Mouse (Mus musculus) forebrain, postnatal 0 days (tissue): Measurements from ENCODE around the gene Fhad1. TPM values are rescaled to one million over a fixed set of nuclear protein-coding genes. Genes with fewer than 3 reads are reported as not detected.

Experiments used
- ATAC-seq: fragments of 200-750 bp; cut with Nextera tagmentation; 2 replicates; pipeline ENCODE4 v1.8.0; 2017; ENCODE audit warnings: mild to moderate bottlenecking, moderate library complexity
- DNase-seq: peaks from one replicate; pipeline ENCODE4 v3.0.0-alpha.2; 2015
- H3K27ac ChIP-seq: fragments of 300-500 bp; sonication (generic); 2 replicates; pipeline ENCODE4 v1.5.1; 2014; ENCODE audit warnings: low read depth, mild to moderate bottlenecking, antibody characterized with exemption, low read length, moderate library complexity, mixed read lengths
- H3K27me3 ChIP-seq: fragments of 300-500 bp; sonication (generic); 2 replicates; pipeline ENCODE4 v1.6.1; 2014; ENCODE audit warnings: mild to moderate bottlenecking, low read length, mixed read lengths; ENCODE audit not compliant: insufficient read depth
- H3K36me3 ChIP-seq: fragments of 300-500 bp; sonication (generic); 2 replicates; pipeline ENCODE4 v1.6.1; 2014; ENCODE audit warnings: mild to moderate bottlenecking, moderate library complexity; ENCODE audit not compliant: insufficient read depth
- H3K4me1 ChIP-seq: fragments of 300-500 bp; sonication (generic); 2 replicates; pipeline ENCODE4 v1.6.1; 2014; ENCODE audit warnings: antibody characterized with exemption; ENCODE audit not compliant: insufficient read depth
- H3K4me2 ChIP-seq: fragments of 300-500 bp; sonication (generic); 2 replicates; pipeline ENCODE4 v1.6.1; 2014; ENCODE audit warnings: low read depth, mild to moderate bottlenecking, moderate library complexity
- H3K4me3 ChIP-seq: fragments of 300-500 bp; sonication (generic); 2 replicates; pipeline ENCODE4 v1.5.1; 2014; ENCODE audit warnings: low read depth, low read length, mixed read lengths
- H3K9ac ChIP-seq: fragments of 300-500 bp; sonication (generic); 2 replicates; pipeline ENCODE4 v1.6.1; 2014; ENCODE audit warnings: mild to moderate bottlenecking
- H3K9me3 ChIP-seq: fragments of 300-500 bp; sonication (generic); 2 replicates; pipeline ENCODE4 v1.6.1; 2016; ENCODE audit warnings: low read length
- CTCF ChIP-seq: sonication (generic); IDR thresholded peaks from 2 replicates; pipeline ENCODE4 v1.5.1; 2016; ENCODE audit warnings: antibody characterized with exemption, control low read depth, low read depth
- WGBS: fragments of 180-500 bp; shearing (Covaris S2); extraction: QIAGEN DNeasy Blood & Tissue Kit; methylation state at CpG from one replicate; pipeline ENCODE4 v1.1.7; 2014; 5-methylcytosine and 5-hydroxymethylcytosine counted together
- polyA plus RNA-seq: library from polyadenylated mRNA; unstranded; fragments of >200 nt; fragmentation: Nextera tagmentation; extraction: Ambion mirVana; gene quantifications from 2 replicates; pipeline ENCODE4 v1.2.1, GENCODE M21; 2015
- total RNA-seq: library from RNA; depleted of rRNA; stranded (reverse); fragments of >200 nt; gene quantifications from 2 replicates; pipeline ENCODE4 v1.2.3, GENCODE M21; 2014

The Fhad1 gene
- total and polyA plus RNA-seq, 2 experiments from 2014 or later: 3.9 to 4.6 TPM

GRCm38 (mm10) chr4:141869436-141870215, 145.3 kb downstream of the Fhad1 start:
- Histone ChIP-seq H3K9ac (no peak overlapping the region), H3K4me2 (no peak overlapping the region), H3K4me1 (peaks cover 27% of the 10 kb centered on the region; the same call in 1 of the 2 replicates), H3K36me3 (no peaks in the 10 kb centered on the region), H3K27ac (no peak overlapping the region), H3K9me3 (no peaks in the 10 kb centered on the region), H3K4me3 (no peak overlapping the region), H3K27me3 (no peaks in the 10 kb centered on the region)
- WGBS: 84% methylated on average over 5 of the region's 5 CpGs
- TF ChIP-seq CTCF: no peak
- DNase-seq: no peak
- no peak for ATAC-seq

- WGBS: 55% methylated on average over 10 of the region's 10 CpGs
- no peaks in the 10 kb centered on the region for H3K9me3 ChIP-seq
- no peak overlapping the region for H3K9ac ChIP-seq
- H3K36me3 ChIP-seq: no peaks in the 10 kb centered on the region
- no peak overlapping the region for H3K27ac ChIP-seq
- DNase-seq: no peak
- peaks cover 24% of the 10 kb centered on the region; the same call in 1 of the 2 replicates for H3K4me1 ChIP-seq
- ATAC-seq: no peak
- no peak overlapping the region for H3K4me2 ChIP-seq
- H3K4me3 ChIP-seq: no peak overlapping the region
- H3K27me3 ChIP-seq: no peaks in the 10 kb centered on the region
- TF ChIP-seq CTCF: no peak
These were observed 146.8 kb downstream of the Fhad1 start for GRCm38 (mm10) chr4:141868051-141868450.

- Histone ChIP-seq H3K36me3 (no peaks in the 10 kb centered on the region), H3K9ac (peak overlapping the region; percentile 18; the same call in 1 of the 2 replicates), H3K27ac (0 out of 2 replicates have a peak overlapping the region, but pooled peaks have one; percentile 21), H3K9me3 (no peaks in the 10 kb centered on the region), H3K27me3 (no peaks in the 10 kb centered on the region), H3K4me1 (peaks cover 24% of the 10 kb centered on the region; the same call in 1 of the 2 replicates), H3K4me2 (no peak overlapping the region), H3K4me3 (no peak overlapping the region)
- no peak for TF ChIP-seq CTCF
- ATAC-seq (peak; percentile 40; the same call in 1 of the 2 replicates), DNase-seq (peak; percentile 54)
- 15% methylated on average over 4 of the region's 4 CpGs for WGBS
These were observed 147.4 kb downstream of the Fhad1 start for GRCm38 (mm10) chr4:141867498-141867897.

GRCm38 (mm10) chr4:141866933-141867490, 147.9 kb downstream of the Fhad1 start:
- Histone ChIP-seq H3K27ac (peak overlapping the region; percentile 29; the same call in 1 of the 2 replicates), H3K4me2 (no peak overlapping the region), H3K27me3 (no peaks in the 10 kb centered on the region), H3K36me3 (no peaks in the 10 kb centered on the region), H3K4me3 (no peak overlapping the region), H3K9ac (peak overlapping the region; percentile 18; the same call in 1 of the 2 replicates), H3K9me3 (no peaks in the 10 kb centered on the region), H3K4me1 (peaks cover 24% of the 10 kb centered on the region; the same call in 1 of the 2 replicates)
- no peak for DNase-seq
- ATAC-seq: peak; percentile 32; the same call in 1 of the 2 replicates
- WGBS: 14% methylated on average over 10 of the region's 10 CpGs
- no peak for TF ChIP-seq CTCF

GRCm38 (mm10) chr4:141865600-141865999, 149.3 kb downstream of the Fhad1 start:
- Histone ChIP-seq H3K4me1 (peaks cover 11% of the 10 kb centered on the region; the same call in 1 of the 2 replicates), H3K4me2 (no peak overlapping the region), H3K9ac (no peak overlapping the region), H3K4me3 (no peak overlapping the region), H3K27me3 (no peaks in the 10 kb centered on the region), H3K36me3 (no peaks in the 10 kb centered on the region), H3K27ac (no peak overlapping the region), H3K9me3 (no peaks in the 10 kb centered on the region)
- TF ChIP-seq CTCF: no peak
- DNase-seq (no peak), ATAC-seq (no peak)
- 88% methylated on average over 5 of the region's 5 CpGs for WGBS

- Histone ChIP-seq H3K27ac (no peak overlapping the region), H3K9ac (no peak overlapping the region), H3K4me2 (no peak overlapping the region), H3K9me3 (no peaks in the 10 kb centered on the region), H3K27me3 (no peaks in the 10 kb centered on the region), H3K4me1 (peaks cover 5% of the 10 kb centered on the region; the same call in 1 of the 2 replicates), H3K36me3 (no peaks in the 10 kb centered on the region), H3K4me3 (no peak overlapping the region)
- no peak for DNase-seq
- TF ChIP-seq CTCF: no peak
- no peak for ATAC-seq
- WGBS: 95% methylated on average over 5 of the region's 5 CpGs
These were observed 149.9 kb downstream of the Fhad1 start for GRCm38 (mm10) chr4:141865006-141865405.

- H3K9me3 ChIP-seq: no peaks in the 10 kb centered on the region
- TF ChIP-seq CTCF: no peak
- ATAC-seq (no peak), DNase-seq (no peak)
- peaks cover 3% of the 10 kb centered on the region; the same call in 1 of the 2 replicates for H3K36me3 ChIP-seq
- H3K4me2 ChIP-seq: no peak overlapping the region
- no peak overlapping the region for H3K27ac ChIP-seq
- H3K4me1 ChIP-seq: 0 out of 2 replicates have a peak, but pooled peaks cover 4% of the 10 kb centered on the region
- no peak overlapping the region for H3K9ac ChIP-seq
- H3K4me3 ChIP-seq: no peak overlapping the region
- WGBS: 94% methylated on average over 8 of the region's 8 CpGs
- no peaks in the 10 kb centered on the region for H3K27me3 ChIP-seq
These were observed 150.4 kb downstream of the Fhad1 start for GRCm38 (mm10) chr4:141864506-141864905.
